Mouse (Mus musculus) Patski (cell line): ENCODE results near the gene Sept9. TPM values are rescaled to one million over a fixed set of nuclear protein-coding genes. Genes with fewer than 3 reads are reported as not detected.

Source experiments
- ATAC-seq: fragments of 100-300 bp; one replicate; pipeline ENCODE4 v1.8.0; 2021
- CTCF ChIA-PET: fragments of 350-600 bp; sonication (Branson Sonifier 250); formaldehyde crosslinking; loops from one replicate; lab custom pipeline; 2022; ENCODE audit warnings: inconsistent platforms; lab: Charles Lee
- POLR2A ChIA-PET: fragments of 350-600 bp; sonication (Branson Sonifier 250); formaldehyde crosslinking; loops from one replicate; lab custom pipeline; 2022; ENCODE audit warnings: antibody characterized with exemption, inconsistent platforms; lab: Charles Lee
- DNase-seq: peaks from one replicate; pipeline ENCODE4 v3.0.0-alpha.2; 2011; ENCODE audit warnings: low read depth, low spot score
- H3K27me3 ChIP-seq: fragments of 371-371 bp; one replicate; pipeline ENCODE4 v1.5.1; 2021
- CTCF ChIP-seq: fragments of 100-300 bp; IDR thresholded peaks from one replicate; pipeline ENCODE4 v1.5.1; 2021
- in situ Hi-C: fragments of 300-500 bp; cut with MboI; formaldehyde crosslinking; loops from 3 replicates; pipeline ENCODE4 v1.11.1; 2018; ENCODE audit warnings: low pct_unique_long_range_greater_than_20kb, mixed read lengths
- polyA plus RNA-seq: library from polyadenylated mRNA; unstranded; gene quantifications from one replicate; pipeline ENCODE4 v1.2.3, GENCODE M21; 2021

Gene Sept9
- polyA plus RNA-seq, 1 experiment from 2014 or later, result 87.6 TPM

DNA sequence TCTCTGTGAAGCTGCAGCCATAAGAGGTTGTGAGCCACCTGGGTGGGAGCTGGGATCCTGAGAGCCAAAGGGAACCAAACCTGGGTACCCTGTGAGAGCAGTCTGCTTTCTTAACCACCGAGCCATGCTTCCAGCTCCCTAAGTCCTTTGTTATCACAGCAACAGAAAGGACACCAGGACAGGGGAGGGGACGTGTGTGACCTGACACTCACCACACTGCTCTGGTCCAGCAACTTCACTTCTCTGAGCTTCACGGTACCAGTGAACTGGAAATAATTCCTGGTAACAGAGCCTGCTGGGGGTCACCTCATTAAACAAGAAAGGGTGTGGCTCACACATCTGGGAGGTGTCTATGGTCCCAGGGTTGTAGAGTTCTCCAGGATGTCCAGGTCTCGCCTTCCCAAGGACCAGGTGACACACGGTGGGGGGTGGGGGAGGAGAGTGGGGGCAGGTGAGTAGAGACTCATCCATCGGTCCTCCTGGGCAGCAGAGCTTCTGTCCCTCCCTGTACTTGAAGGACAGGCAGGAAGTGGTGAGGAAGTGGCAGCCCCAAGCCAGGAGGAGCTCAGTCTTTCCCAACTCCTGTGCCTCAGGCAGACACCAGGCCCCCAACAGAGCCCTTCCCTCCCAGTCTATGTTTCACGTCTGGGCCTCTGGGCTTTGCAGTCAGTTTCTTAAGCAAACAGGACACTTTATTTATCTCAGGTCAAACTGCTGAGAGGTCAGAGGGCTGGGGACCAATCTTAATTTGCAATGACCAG, 191.5 kb downstream of the Sept9 start:
- in situ Hi-C loops, result loop anchor here (5.0 kb wide), 1 partner anchor 431 kb away; no protein-coding TSS in a partner anchor
- peak; percentile 46 for DNase-seq
- ATAC-seq, result peak; percentile 68
- ChIA-PET POLR2A (interaction anchor here (1.5 kb wide), 1 partner anchor 433 kb away, joined by 4 read pairs; no protein-coding TSS in a partner anchor), CTCF (interaction anchor here (0.9 to 2.1 kb wide), 3 partner anchors 213 to 340 kb away, joined by 3 to 4 read pairs (median 3); no protein-coding TSS in a partner anchor)
- no peak for TF ChIP-seq CTCF
- no peaks in the 10 kb centered on the region for H3K27me3 ChIP-seq

DNA sequence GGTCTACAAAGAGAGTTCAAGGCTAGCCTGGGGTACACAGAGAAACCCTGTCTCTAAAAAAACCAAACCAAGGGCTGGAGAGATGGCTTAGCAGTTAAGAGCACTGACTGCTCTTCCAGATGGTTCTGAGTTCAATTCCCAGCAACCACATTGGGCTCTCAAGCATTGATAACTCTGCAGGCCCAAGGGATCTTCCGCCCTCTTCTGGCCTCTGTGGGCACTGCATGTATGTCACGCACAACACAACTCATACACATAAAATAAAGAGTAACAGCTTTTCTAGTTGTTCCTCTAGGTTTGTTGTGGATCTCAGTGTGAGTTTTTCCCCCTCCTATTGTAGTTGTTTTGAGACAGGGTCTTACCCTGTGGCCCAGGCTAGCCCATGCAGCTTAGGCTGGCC, 192.8 kb downstream of the Sept9 start:
- TF ChIP-seq CTCF, result peak; percentile 60
- CTCF ChIA-PET, result no interaction called here
- ATAC-seq, result no peak
- in situ Hi-C loops, result loop anchor here (5.0 kb wide), 1 partner anchor 430 kb away; no protein-coding TSS in a partner anchor
- H3K27me3 ChIP-seq, result no peaks in the 10 kb centered on the region
- DNase-seq, result no peak
- POLR2A ChIA-PET, result interaction anchor here (0.6 kb wide), 3 partner anchors 152 to 315 kb away, joined by 3 to 5 read pairs (median 3); no protein-coding TSS in a partner anchor

DNA sequence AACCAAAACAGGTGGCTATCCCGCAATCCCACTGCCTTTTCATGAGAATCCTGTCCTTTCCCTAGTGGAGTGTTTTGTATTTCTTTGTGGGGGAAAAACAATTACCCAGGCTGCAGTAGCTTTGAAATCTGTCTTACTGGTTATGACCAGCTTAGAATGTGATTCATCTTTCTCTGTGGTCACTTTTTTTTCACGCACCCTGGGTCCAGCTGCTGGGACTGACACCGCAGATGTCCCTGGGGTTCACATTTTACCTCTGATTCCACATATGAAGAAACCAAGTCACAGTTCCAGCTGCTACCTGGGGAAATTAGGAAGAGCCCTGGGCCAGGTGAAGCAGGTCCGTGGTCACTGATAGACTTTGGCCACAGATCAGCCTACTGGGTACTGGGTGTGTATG, 194.3 kb downstream of the Sept9 start:
- in situ Hi-C loops, result loop anchor here (5.0 kb wide), 1 partner anchor 429 kb away; no protein-coding TSS in a partner anchor
- ChIA-PET CTCF (interaction anchor here (1.0 to 1.4 kb wide), 5 partner anchors 9 to 137 kb away, joined by 3 to 5 read pairs (median 4); no protein-coding TSS in a partner anchor), POLR2A (no interaction called here)
- H3K27me3 ChIP-seq, result no peaks in the 10 kb centered on the region
- TF ChIP-seq CTCF, result no peak
- ATAC-seq (no peak), DNase-seq (no peak)

DNA sequence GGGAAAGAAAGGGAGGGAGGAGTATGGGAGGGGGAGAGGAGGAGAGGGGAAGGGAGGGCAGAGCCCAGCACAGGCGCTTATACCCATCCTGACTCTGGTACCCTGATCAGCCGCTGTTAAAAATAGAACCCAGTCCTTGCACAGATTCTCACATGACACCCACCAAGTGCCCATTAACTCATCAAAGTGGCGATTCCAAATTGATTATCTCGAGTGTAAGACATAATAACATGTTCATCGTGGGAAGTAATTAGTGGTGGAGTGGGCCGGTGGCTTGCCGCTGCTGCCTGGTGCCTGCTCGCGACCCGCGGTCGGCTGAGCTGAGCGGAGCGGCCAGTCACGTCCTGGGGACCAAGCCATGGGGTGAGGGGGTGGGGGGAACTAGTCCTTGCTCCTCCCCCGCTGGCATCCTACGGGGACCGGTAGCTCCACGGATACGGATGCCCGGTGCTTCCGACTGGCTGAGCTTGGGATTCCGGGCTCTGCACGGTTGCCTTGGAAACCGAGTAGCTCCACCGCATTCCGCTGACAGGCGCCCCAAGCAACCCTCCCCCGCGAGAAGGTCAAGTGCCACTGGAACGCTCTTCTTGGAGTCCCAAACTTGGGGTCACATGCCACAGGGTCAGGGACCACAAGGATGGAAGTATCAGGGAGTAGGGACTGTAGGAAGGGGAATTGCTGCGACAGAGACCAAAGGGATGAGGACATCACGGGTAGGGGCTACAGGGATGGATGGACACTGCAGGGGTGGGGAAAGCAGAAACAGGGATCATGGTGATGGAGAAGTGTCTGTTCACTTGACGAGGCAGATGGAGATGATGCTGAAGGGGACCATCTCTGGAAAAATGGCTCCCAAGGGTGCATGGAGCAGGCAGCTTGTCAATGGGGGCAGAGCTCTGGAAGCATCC, 195.0 kb downstream of the Sept9 start:
- ATAC-seq (no peak), DNase-seq (no peak)
- TF ChIP-seq CTCF, result no peak
- POLR2A ChIA-PET, result no interaction called here
- in situ Hi-C loops, result loop anchor here (5.0 kb wide), 1 partner anchor 428 kb away; no protein-coding TSS in a partner anchor
- no peaks in the 10 kb centered on the region for H3K27me3 ChIP-seq
- CTCF ChIA-PET, result interaction anchor here (1.2 to 1.4 kb wide), 2 partner anchors 10 to 20 kb away, joined by 3 to 4 read pairs; no protein-coding TSS in a partner anchor

DNA sequence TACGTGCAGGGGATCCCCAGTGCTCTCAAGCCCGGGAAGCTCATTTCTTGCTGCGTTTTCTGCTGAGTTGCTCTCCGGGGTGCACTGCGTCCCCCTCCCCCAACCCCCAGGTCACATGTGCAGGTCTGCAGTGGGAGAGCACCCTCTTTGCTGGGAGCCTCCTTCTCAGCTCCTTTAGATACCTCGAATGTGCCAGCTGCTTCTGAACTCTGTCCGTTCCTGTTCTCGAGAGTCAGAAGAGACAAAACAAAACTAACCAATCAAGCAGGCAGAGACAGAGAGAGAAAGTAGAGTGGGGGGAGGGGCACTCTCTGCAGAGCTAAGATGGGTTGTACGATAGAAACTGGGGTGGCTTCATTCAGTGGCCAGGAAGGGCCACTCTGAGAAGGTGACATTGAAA, 195.8 kb downstream of the Sept9 start:
- in situ Hi-C loops, result no loop called here
- no peak for DNase-seq
- CTCF ChIA-PET, result no interaction called here
- TF ChIP-seq CTCF, result no peak
- no peak for ATAC-seq
- no peaks in the 10 kb centered on the region for H3K27me3 ChIP-seq
- POLR2A ChIA-PET, result no interaction called here

DNA sequence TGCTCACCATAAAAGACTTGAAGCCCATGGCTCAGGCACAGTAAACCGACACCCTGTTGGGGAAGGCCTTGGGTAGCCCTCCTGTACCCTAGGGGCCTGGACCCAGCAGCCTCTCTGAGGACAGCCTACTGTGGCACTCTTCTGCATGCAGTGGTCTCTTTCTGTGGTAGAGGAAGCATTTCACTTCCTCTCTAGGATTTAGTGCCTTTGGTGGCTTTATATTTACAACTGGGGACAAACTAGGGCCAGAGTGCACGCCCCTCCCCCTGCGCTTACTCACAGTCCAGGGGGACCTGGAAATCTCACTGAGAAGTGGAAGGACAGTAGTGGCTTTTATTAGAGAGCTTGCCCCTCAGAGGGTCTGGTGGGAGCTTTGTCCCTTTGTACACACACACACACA, 197.5 kb downstream of the Sept9 start:
- in situ Hi-C loops, result no loop called here
- TF ChIP-seq CTCF, result no peak
- ATAC-seq (no peak), DNase-seq (no peak)
- H3K27me3 ChIP-seq, result no peaks in the 10 kb centered on the region
- POLR2A ChIA-PET, result no interaction called here
- CTCF ChIA-PET, result no interaction called here

DNA sequence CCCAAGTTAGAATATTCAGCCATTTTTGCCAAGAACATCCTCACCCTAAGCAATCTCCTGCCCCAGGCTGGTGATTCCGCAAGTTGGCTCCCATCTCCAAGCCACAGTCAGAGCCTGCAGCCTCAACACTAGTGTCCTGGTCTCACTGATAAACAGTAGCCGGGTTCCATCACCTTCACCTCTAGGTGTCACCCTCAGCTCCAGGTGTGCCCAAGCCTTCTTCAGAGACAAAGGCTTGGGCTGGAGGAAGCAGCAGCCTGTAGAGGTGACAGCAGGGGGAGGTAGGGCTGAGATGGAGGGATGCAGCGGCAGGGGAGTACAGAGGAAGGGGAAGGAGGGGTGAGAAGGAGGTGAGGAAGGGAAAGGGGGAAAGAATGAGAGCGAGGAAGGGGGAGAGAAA, 198.3 kb downstream of the Sept9 start:
- in situ Hi-C loops, result no loop called here
- H3K27me3 ChIP-seq, result no peaks in the 10 kb centered on the region
- POLR2A ChIA-PET, result no interaction called here
- ATAC-seq, result no peak
- no peak for TF ChIP-seq CTCF
- CTCF ChIA-PET, result no interaction called here
- no peak for DNase-seq

DNA sequence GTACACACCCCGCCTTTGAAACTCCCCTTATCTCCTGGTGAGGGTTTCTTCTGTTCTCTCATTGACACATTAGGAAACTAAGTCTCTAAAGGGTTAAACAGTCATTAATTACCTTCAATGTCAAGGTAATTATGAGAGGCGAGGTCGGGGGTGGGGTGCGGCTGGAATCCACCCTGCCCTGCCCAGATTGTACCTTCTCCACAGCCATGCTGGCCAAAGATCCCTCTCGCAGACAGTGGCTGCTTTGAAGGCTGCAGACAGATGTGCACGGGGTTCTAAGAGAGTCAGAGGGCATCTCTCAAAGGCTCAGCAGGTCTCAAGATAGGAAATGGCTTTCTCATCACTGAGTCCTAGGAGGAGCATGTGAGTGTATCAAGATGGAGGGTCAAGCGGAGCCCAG, 198.7 kb downstream of the Sept9 start:
- ChIA-PET CTCF (no interaction called here), POLR2A (no interaction called here)
- no peaks in the 10 kb centered on the region for H3K27me3 ChIP-seq
- TF ChIP-seq CTCF, result no peak
- DNase-seq (no peak), ATAC-seq (no peak)
- in situ Hi-C loops, result no loop called here

DNA sequence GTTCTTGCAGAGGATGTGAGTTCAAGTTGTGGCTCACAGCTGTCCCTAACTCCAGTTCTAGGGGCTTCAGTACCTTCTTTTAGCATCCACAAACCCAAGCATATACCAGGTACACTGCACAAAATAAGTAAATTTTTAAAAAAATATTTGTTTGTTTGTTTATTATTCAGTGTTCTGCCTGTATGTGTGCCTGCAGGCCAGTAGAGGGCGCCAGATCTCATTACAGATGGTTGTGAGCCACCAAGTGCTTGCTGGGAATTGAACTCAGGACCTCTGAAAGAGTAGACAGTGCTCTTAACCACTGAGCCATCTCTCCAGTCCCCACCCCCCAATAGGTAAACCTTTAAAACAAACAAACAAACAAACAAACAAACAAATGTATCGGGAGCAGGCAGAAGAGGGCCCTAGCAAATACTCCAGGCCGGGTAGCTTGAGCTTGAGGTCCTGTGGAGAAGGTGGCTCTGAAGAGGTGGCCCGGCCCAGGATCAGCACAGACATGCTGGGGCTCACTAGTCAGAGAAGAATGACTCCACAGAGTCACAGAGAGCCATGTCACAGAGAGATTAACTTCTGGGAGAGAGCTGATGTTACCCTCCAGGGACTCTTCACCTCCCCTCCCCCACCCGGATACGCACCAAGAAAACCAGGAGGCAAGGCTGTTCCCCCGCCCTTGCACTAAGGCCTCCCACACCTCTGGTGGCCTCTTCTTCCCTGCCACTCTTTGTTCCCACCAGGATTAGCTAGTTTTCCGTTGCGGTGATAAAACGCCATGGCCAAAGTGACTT, 202.3 kb downstream of the Sept9 start:
- DNase-seq, result no peak
- CTCF ChIA-PET, result interaction anchor here (1.0 kb wide), 1 partner anchor 67 kb away, joined by 3 read pairs; no protein-coding TSS in a partner anchor
- in situ Hi-C loops, result no loop called here
- no peak for ATAC-seq
- no peak for TF ChIP-seq CTCF
- POLR2A ChIA-PET, result interaction anchor here (0.8 kb wide), 1 partner anchor 12 kb away, joined by 3 read pairs; no protein-coding TSS in a partner anchor
- H3K27me3 ChIP-seq, result no peaks in the 10 kb centered on the region
